Mouse (Mus musculus) intestine, embryonic 14.5 days (tissue): ENCODE measurements around the gene March1. TPM values are rescaled to one million over a fixed set of nuclear protein-coding genes. Genes with fewer than 3 reads are reported as not detected.

Experiments
- ATAC-seq: fragments of 200-750 bp; cut with Nextera tagmentation; replicated peaks from 2 replicates; pipeline ENCODE4 v1.8.0; 2017; ENCODE audit warnings: low read depth, moderate number of reproducible peaks, moderate TSS enrichment, moderate library complexity; ENCODE audit not compliant: low FRiP score, low TSS enrichment
- DNase-seq: peaks from one replicate; pipeline ENCODE4 v3.0.0-alpha.2; 2018; ENCODE audit warnings: low spot score
- H3K27ac ChIP-seq: fragments of 300-500 bp; sonication (generic); 2 replicates; pipeline ENCODE4 v1.5.1; 2014; ENCODE audit warnings: low read depth, mild to moderate bottlenecking, control low read depth
- H3K27me3 ChIP-seq: fragments of 300-500 bp; sonication (generic); replicated peaks from 2 replicates; pipeline ENCODE4 v1.6.1; 2014; ENCODE audit warnings: low read length, control low read depth; ENCODE audit not compliant: control insufficient read depth, insufficient read depth
- H3K36me3 ChIP-seq: fragments of 300-500 bp; sonication (generic); 2 replicates; pipeline ENCODE4 v1.6.1; 2014; ENCODE audit warnings: low read length, control low read depth; ENCODE audit not compliant: control insufficient read depth, insufficient read depth
- H3K4me1 ChIP-seq: fragments of 300-500 bp; sonication (generic); replicated peaks from 2 replicates; pipeline ENCODE4 v1.6.1; 2014; ENCODE audit warnings: low read length, control low read depth, mixed read lengths; ENCODE audit not compliant: control insufficient read depth, insufficient read depth
- H3K4me2 ChIP-seq: fragments of 300-500 bp; sonication (generic); 2 replicates; pipeline ENCODE4 v1.6.1; 2014; ENCODE audit warnings: low read length
- H3K4me3 ChIP-seq: fragments of 300-500 bp; sonication (generic); 2 replicates; pipeline ENCODE4 v1.5.1; 2014; ENCODE audit warnings: low read depth, low read length, control low read depth, mixed read lengths
- H3K9ac ChIP-seq: fragments of 300-500 bp; sonication (generic); 2 replicates; pipeline ENCODE4 v1.6.1; 2014; ENCODE audit warnings: mild to moderate bottlenecking, low read length
- H3K9me3 ChIP-seq: fragments of 300-500 bp; sonication (generic); 2 replicates; pipeline ENCODE4 v1.6.1; 2016; ENCODE audit warnings: low read length, control low read depth; ENCODE audit not compliant: control insufficient read depth
- WGBS: fragments of 180-500 bp; shearing (Covaris S2); extraction: QIAGEN DNeasy Blood & Tissue Kit; methylation state at CpG from one replicate; pipeline ENCODE4 v1.1.7; 2014; 5-methylcytosine and 5-hydroxymethylcytosine counted together
- polyA plus RNA-seq: library from polyadenylated mRNA; unstranded; fragments of >200 nt; fragmentation: Nextera tagmentation; extraction: Ambion mirVana; gene quantifications from 2 replicates; pipeline ENCODE4 v1.2.1, GENCODE M21; 2014

March1 gene
- polyA plus RNA-seq, 1 experiment from 2014 or later, result 1.1 TPM

GRCm38 (mm10) chr8:65966502-65967222 lies 349.0 kb downstream of the March1 start:
- Histone ChIP-seq H3K4me1 (no peaks in the 10 kb centered on the region), H3K4me3 (no peak overlapping the region), H3K36me3 (no peaks in the 10 kb centered on the region), H3K4me2 (no peak overlapping the region), H3K27ac (no peak overlapping the region), H3K9ac (no peak overlapping the region), H3K27me3 (no peaks in the 10 kb centered on the region), H3K9me3 (no peaks in the 10 kb centered on the region)
- ATAC-seq (no peak), DNase-seq (no peak)
- 16% methylated on average over 10 of the region's 10 CpGs for WGBS

- Histone ChIP-seq H3K27me3 (no peaks in the 10 kb centered on the region), H3K9ac (no peak overlapping the region), H3K4me2 (no peak overlapping the region), H3K4me1 (no peaks in the 10 kb centered on the region), H3K36me3 (no peaks in the 10 kb centered on the region), H3K9me3 (no peaks in the 10 kb centered on the region), H3K27ac (no peak overlapping the region), H3K4me3 (no peak overlapping the region)
- WGBS, result 80% methylated on average over 8 of the region's 8 CpGs
- DNase-seq, result no peak
- ATAC-seq, result no peak
Measured at GRCm38 (mm10) chr8:65967223-65967778, 349.6 kb downstream of the March1 start.

GRCm38 (mm10) chr8:65976905-65977304 lies 359.2 kb downstream of the March1 start:
- ATAC-seq (no peak), DNase-seq (no peak)
- Histone ChIP-seq H3K9me3 (no peaks in the 10 kb centered on the region), H3K4me3 (no peak overlapping the region), H3K4me2 (no peak overlapping the region), H3K4me1 (no peaks in the 10 kb centered on the region), H3K27ac (no peak overlapping the region), H3K27me3 (no peaks in the 10 kb centered on the region), H3K36me3 (no peaks in the 10 kb centered on the region), H3K9ac (no peak overlapping the region)
- WGBS, result 75% methylated on average over 5 of the region's 5 CpGs

- no peak overlapping the region for H3K27ac ChIP-seq
- no peaks in the 10 kb centered on the region for H3K4me1 ChIP-seq
- ATAC-seq, result no peak
- no peak for DNase-seq
- no peaks in the 10 kb centered on the region for H3K9me3 ChIP-seq
- H3K36me3 ChIP-seq, result no peaks in the 10 kb centered on the region
- no peak overlapping the region for H3K9ac ChIP-seq
- H3K4me2 ChIP-seq, result no peak overlapping the region
- WGBS, result 87% methylated on average over 2 of the region's 2 CpGs
- no peaks in the 10 kb centered on the region for H3K27me3 ChIP-seq
- H3K4me3 ChIP-seq, result no peak overlapping the region
Measured at GRCm38 (mm10) chr8:65982039-65982438, 364.3 kb downstream of the March1 start.

GRCm38 (mm10) chr8:65987665-65988064 lies 370.0 kb downstream of the March1 start:
- H3K9me3 ChIP-seq, result no peaks in the 10 kb centered on the region
- H3K4me2 ChIP-seq, result no peak overlapping the region
- H3K27me3 ChIP-seq, result no peaks in the 10 kb centered on the region
- H3K4me3 ChIP-seq, result no peak overlapping the region
- H3K36me3 ChIP-seq, result no peaks in the 10 kb centered on the region
- DNase-seq (no peak), ATAC-seq (no peak)
- H3K9ac ChIP-seq, result no peak overlapping the region
- H3K4me1 ChIP-seq, result no peaks in the 10 kb centered on the region
- 80% methylated on average over 1 of the region's 1 CpGs for WGBS
- H3K27ac ChIP-seq, result no peak overlapping the region

- Histone ChIP-seq H3K4me1 (no peaks in the 10 kb centered on the region), H3K4me2 (no peak overlapping the region), H3K9me3 (no peaks in the 10 kb centered on the region), H3K27ac (no peak overlapping the region), H3K4me3 (no peak overlapping the region), H3K9ac (no peak overlapping the region), H3K36me3 (no peaks in the 10 kb centered on the region), H3K27me3 (no peaks in the 10 kb centered on the region)
- 83% methylated on average over 2 of the region's 2 CpGs for WGBS
- ATAC-seq (no peak), DNase-seq (no peak)
Measured at GRCm38 (mm10) chr8:66022815-66023214, 405.1 kb downstream of the March1 start.

- no peaks in the 10 kb centered on the region for H3K27me3 ChIP-seq
- H3K9ac ChIP-seq, result no peak overlapping the region
- H3K27ac ChIP-seq, result no peak overlapping the region
- no peaks in the 10 kb centered on the region for H3K36me3 ChIP-seq
- no peak overlapping the region for H3K4me3 ChIP-seq
- no peak overlapping the region for H3K4me2 ChIP-seq
- no peaks in the 10 kb centered on the region for H3K4me1 ChIP-seq
- H3K9me3 ChIP-seq, result no peaks in the 10 kb centered on the region
- WGBS, result 74% methylated on average over 3 of the region's 3 CpGs
- ATAC-seq (no peak), DNase-seq (no peak)
Measured at GRCm38 (mm10) chr8:66033651-66034050, 416.0 kb downstream of the March1 start.

- ATAC-seq (no peak), DNase-seq (no peak)
- Histone ChIP-seq H3K4me3 (no peak overlapping the region), H3K9ac (no peak overlapping the region), H3K4me2 (no peak overlapping the region), H3K27ac (no peak overlapping the region), H3K9me3 (no peaks in the 10 kb centered on the region), H3K4me1 (no peaks in the 10 kb centered on the region), H3K27me3 (no peaks in the 10 kb centered on the region), H3K36me3 (no peaks in the 10 kb centered on the region)
- 88% methylated on average over 3 of the region's 3 CpGs for WGBS
Measured at GRCm38 (mm10) chr8:66034429-66034828, 416.7 kb downstream of the March1 start.

- H3K27ac ChIP-seq, result no peak overlapping the region
- no peak overlapping the region for H3K4me3 ChIP-seq
- no peaks in the 10 kb centered on the region for H3K27me3 ChIP-seq
- H3K4me1 ChIP-seq, result no peaks in the 10 kb centered on the region
- H3K9me3 ChIP-seq, result no peaks in the 10 kb centered on the region
- 84% methylated on average over 3 of the region's 3 CpGs for WGBS
- H3K9ac ChIP-seq, result no peak overlapping the region
- H3K36me3 ChIP-seq, result no peaks in the 10 kb centered on the region
- H3K4me2 ChIP-seq, result no peak overlapping the region
- no peak for DNase-seq
- no peak for ATAC-seq
Measured at GRCm38 (mm10) chr8:66094152-66094551, 476.5 kb downstream of the March1 start.
